Mouse (Mus musculus): ENCODE measurements at regions not wholly inside any gene's neighbourhood (a gene's known extent, or its start where the extent isn't known, plus 50 kb on each side); places are given as distances from the start of the nearest gene placed in this dataset.

GRCm38 (mm10) chr13:111096071-111096470 is 158.7 kb upstream of the Actbl2 start:
- no peak for DNase-seq
- Histone ChIP-seq H3K27ac (no peak overlapping the region), H3K4me3 (no peak overlapping the region)
- no peak for TF ChIP-seq CTCF (IDR thresholded peaks at IDR 0.05)
- intact Hi-C loops (cut with DNase I), result no loop called here

DNA sequence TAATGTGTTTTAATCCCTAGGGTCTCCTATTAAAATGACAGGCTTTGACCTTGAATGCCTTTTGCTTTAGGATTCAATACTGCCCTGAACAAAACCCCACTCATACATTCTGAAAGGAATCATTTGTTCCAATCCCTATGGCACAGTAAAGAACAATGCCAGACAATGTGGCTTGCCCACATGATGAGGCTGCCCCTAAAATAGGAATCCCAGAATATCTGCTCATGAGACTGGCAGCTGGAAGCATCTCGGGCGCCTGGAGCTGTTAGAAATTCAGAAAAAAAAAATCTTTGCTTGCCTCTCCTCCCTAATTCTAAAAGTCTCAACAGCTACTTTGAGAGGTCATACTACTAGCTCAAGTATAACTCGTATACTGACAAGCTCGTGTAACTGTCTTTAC is 157.5 kb upstream of the Actbl2 start:
- DNase-seq, result no peak
- Histone ChIP-seq H3K4me3 (no peak overlapping the region), H3K27ac (no peak overlapping the region)
- intact Hi-C loops (cut with DNase I), result no loop called here
- no peak for TF ChIP-seq CTCF (IDR thresholded peaks at IDR 0.05)

DNA sequence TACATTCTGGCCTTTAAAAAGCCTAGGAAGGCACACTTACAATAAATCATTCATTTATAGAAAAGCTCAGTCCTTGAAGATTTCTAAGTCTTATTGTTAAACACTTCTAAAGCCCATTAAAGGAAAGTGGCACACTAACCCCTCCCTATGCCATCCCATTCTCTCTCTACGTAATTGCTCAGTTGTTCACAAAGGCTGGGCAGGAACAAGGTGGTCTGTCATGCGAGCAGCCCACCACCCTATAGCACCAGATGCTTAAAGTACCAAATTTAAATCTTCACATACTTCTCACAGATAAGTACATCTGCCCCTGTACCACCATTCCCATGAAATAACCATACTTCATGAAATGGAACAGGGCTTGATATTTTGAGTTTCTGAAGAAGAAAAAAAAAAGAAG is 156.1 kb upstream of the Actbl2 start:
- no peak overlapping the region for H3K27ac ChIP-seq
- no peak for DNase-seq
- TF ChIP-seq CTCF (IDR thresholded peaks at IDR 0.05), result no peak
- intact Hi-C loops (cut with DNase I), result no loop called here
- H3K4me3 ChIP-seq, result no peak overlapping the region

DNA sequence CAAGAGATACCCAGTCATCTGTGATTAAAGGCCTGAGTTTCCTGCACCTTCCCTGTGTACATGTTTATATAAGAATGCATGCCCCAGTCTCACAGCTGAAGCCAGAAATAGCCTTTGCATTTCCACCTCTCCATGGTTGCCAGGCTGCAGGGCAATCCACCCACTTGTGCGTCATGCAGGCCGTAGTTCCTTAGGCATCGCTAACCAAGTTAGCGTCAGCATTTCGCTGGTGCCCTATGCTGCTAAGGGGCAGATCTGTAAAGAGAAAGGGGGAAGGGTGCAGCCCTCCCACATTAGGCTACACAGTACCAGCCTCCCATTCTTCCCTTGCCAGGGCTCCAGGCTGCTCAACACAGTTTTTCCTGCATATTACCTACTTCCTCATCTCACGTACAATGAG is 155.6 kb upstream of the Actbl2 start:
- H3K4me3 ChIP-seq, result no peak overlapping the region
- TF ChIP-seq CTCF (IDR thresholded peaks at IDR 0.05), result no peak
- DNase-seq, result no peak
- intact Hi-C loops (cut with DNase I), result no loop called here
- H3K27ac ChIP-seq, result no peak overlapping the region

DNA sequence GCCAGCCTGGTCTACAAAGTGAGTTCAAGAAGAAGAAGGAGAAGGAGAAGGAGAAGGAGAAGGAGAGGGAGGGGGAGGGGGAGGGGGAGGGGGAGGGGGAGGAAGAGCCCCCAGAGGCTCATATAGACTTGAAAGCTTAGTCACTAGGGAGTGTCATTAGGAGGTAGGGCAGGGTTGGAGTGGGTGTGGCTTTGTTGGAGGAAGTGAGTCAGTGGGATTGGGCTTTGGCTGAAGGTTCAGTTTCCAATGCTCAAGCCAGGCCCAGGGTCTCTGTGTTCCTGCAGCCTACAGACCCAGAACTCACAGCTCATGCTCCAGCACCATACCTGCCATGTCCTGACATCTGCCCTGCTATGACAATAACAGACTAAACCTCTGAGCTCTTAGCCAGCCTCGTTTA is 154.4 kb upstream of the Actbl2 start:
- no peak for TF ChIP-seq CTCF (IDR thresholded peaks at IDR 0.05)
- intact Hi-C loops (cut with DNase I), result no loop called here
- DNase-seq, result no peak
- Histone ChIP-seq H3K27ac (no peak overlapping the region), H3K4me3 (no peak overlapping the region)

DNA sequence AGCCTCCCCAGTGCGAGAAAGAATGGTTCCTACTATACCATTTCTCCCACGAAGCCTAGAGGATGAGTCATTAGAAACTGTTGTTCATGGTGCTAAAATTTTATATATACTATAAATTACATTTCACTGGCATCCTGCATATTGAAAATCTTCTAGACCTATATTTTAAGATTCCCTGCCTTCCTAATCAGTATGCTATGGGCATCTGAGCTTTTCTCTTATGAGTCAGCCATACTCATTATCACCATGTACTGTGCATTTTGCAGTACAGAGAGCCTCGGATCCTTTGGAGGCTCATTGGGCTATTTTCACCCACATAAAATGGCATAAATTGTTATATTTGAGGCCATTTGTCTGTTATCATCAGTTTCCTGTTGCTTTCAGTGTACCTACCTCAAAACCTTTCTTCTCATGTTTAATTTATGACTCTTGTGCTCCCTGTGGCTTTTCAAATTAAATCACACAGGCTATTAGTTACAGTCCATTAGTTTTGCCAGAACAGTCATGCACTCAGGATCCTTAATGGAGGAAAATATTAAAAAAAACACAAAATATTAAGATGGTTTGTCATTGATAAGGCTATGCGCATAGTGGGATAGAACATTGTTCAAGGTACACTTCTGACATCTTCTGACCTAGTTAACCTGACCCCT is 150.1 kb upstream of the Actbl2 start:
- no peak for TF ChIP-seq CTCF (IDR thresholded peaks at IDR 0.05)
- DNase-seq, result no peak
- Histone ChIP-seq H3K4me3 (no peak overlapping the region), H3K27ac (no peak overlapping the region)
- intact Hi-C loops (cut with DNase I), result no loop called here

DNA sequence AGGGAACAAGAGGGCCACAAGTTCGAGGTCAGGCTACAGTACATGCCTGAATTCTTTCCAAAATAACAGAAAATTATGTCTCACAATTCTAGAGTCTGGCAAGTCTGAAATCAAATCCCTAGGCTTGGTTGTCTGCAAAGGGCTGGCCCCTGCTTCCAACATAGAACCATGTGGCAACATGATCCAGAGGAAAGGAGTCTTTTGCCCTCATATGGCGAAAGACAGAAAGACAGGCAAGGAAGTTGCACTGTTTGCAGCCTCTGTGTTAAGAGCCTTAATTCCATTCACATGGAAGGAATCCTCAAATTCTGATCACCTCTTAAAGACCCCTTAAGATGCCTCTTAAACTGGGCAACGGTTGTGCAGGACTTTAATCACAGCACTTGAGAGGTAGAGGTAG is 123.7 kb upstream of the Actbl2 start:
- no peak for DNase-seq
- Histone ChIP-seq H3K27ac (no peak overlapping the region), H3K4me3 (no peak overlapping the region)
- intact Hi-C loops (cut with DNase I), result no loop called here
- no peak for TF ChIP-seq CTCF (IDR thresholded peaks at IDR 0.05)

- no peak for TF ChIP-seq CTCF (IDR thresholded peaks at IDR 0.05)
- no peak for DNase-seq
- intact Hi-C loops (cut with DNase I), result no loop called here
- H3K27ac ChIP-seq, result no peak overlapping the region
- no peak overlapping the region for H3K4me3 ChIP-seq
Observed at GRCm38 (mm10) chr13:111136392-111136791, 118.4 kb upstream of the Actbl2 start.

DNA sequence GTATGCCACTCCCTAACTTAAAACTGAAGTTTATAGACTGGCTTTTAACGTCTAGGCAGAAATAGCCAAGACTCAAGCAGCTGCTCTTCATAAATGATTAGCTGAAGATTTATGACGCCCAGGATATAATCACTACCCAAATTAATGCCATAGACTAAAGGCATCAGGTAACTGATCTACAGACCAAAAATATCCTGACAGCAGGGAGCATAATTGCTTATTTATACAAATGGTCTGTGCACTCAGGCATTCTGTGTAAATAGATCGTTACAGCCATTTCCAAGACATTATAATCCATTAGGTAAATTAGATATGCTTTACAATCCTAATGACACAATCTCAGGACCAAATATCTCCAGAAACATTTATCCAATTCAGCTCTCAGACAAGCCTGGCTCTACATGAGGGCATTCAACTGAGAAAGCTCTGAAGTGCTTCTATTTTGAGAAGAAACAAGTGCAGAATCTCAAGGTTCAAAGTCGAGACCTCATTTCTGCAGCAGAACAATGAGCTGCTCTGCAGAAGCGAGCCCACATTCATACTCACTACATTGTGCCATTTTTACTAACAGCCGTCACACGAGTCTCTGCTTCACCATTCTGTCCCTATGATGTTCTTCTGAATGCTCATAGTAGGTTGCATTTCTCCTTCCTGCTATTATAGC is 111.9 kb upstream of the Actbl2 start:
- no peak for DNase-seq
- Histone ChIP-seq H3K4me3 (no peak overlapping the region), H3K27ac (no peak overlapping the region)
- intact Hi-C loops (cut with DNase I), result no loop called here
- no peak for TF ChIP-seq CTCF (IDR thresholded peaks at IDR 0.05)

DNA sequence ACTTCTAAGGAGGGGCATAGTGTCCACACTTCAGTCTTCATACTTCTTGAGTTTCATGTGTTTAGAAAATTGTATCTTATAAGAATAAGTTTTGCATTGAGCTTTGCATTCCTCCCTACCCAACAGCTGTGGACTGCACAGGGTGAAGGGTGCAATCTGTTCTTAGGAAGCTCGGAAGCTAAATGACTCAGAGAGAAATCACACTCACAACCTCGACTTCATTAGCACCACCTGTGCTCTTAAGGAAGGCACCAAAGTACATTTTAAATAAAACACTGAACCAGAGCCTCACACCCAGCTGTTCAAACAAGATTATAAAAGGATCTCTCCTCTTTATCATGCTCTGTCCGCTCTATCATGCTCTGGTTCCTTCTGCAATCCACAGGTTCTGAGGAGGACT is 110.1 kb upstream of the Actbl2 start:
- Histone ChIP-seq H3K4me3 (no peak overlapping the region), H3K27ac (no peak overlapping the region)
- no peak for DNase-seq
- no peak for TF ChIP-seq CTCF (IDR thresholded peaks at IDR 0.05)
- intact Hi-C loops (cut with DNase I), result no loop called here

DNA sequence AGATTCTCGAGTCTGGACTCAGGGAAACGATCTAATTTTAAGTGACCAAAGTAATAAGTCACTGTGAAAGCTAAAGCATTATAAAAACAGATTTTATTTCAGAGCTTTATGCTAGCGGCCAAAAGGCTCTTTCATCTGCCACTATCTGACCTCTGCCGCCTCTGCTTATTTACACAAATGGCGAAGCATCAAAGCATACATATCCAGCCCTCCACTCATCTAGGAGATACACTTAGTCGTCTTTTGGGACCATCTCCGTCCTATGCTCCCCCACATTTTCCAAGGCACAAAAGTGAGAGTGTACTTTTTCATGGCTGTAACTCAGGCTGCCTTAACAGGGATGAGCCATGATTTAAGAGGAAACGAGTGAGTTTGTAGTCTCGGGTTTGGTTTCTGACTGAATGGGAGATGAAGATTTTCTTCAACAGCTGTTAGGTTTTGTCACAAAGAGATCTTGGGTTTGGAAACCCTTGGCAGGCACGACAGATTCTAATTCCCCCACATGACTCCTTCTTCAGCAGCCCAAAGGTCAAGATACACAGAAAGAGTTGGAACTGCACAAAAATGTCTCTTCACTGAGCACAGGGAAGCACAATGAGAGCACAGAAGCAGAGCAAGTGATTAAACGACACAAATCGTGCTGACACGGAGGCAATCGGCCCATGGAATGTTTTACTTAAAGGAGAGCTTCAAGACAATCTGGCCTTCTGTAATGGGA is 96.7 kb upstream of the Actbl2 start:
- TF ChIP-seq CTCF (IDR thresholded peaks at IDR 0.05), result no peak
- intact Hi-C loops (cut with DNase I), result no loop called here
- no peak for DNase-seq
- Histone ChIP-seq H3K27ac (no peak overlapping the region), H3K4me3 (no peak overlapping the region)

DNA sequence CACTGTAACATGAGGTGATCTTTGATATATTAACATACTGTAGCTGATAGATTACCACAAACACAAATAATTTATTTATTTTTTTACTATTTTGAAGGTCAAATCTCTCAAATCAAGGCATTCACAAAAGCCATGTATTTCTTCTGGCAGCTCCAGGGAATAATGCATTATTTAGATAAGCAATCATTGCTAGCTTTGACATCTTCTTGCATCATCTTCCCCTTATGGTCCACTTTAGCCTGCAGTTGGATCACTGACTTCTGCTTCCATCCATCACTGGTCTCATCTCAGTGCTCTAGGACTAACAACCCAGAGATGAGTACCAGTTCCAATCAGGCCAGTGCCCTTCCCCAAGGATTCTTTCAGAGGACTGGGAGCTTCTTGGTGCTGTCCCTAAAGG is 95.3 kb upstream of the Actbl2 start:
- TF ChIP-seq CTCF (IDR thresholded peaks at IDR 0.05), result no peak
- H3K27ac ChIP-seq, result no peak overlapping the region
- no peak for DNase-seq

GRCm38 (mm10) chr13:111165538-111165937 is 89.3 kb upstream of the Actbl2 start:
- intact Hi-C loops (cut with DNase I), result no loop called here
- no peak overlapping the region for H3K4me3 ChIP-seq
- no peak for TF ChIP-seq CTCF (IDR thresholded peaks at IDR 0.05)
- H3K27ac ChIP-seq, result no peak overlapping the region
- no peak for DNase-seq

More for the DNA sequence above, 95.3 kb upstream of the Actbl2 start:
- no peak overlapping the region for H3K4me3 ChIP-seq
- intact Hi-C loops (cut with DNase I), result no loop called here
